Mouse (Mus musculus) MN1 (cell line): Measurements from ENCODE around the gene Dtx4.

ENCODE experiments used
- DNase-seq: peaks from one replicate; pipeline ENCODE4 v3.0.0-alpha.2; 2016; ENCODE audit warnings: low spot score

Gene Dtx4

GRCm38 (mm10) chr19:12466204-12466603 is 35.0 kb downstream of the Dtx4 start:
- DNase-seq: peak; percentile 68

DNA sequence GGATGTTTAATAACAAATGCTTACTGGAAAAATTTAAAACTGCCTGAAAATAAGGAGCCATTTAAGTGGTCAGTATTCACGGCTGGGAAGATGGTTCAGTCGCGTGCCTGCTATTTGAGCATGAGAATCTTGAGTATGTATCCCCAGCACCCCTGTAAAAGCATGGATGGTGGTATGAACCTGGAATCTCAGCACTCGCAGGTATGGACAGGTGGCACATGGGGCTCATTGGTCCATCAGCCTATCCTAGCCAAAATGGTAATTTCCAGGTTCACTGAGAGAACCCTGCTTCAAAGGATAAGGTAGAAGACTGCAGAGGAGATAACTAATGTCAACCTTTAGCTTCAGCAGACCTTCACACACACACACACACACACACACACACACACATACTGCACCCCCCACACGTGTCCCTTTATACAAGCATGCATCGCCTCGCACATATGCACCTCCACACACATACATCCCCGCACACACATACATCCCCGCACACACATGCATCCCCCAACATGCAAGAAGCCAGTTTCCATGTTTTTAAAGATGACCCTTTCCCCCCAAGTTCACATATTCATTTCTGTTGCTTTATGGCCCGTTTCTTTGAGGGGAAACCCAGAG is 35.6 kb downstream of the Dtx4 start:
- DNase-seq: no peak

DNA sequence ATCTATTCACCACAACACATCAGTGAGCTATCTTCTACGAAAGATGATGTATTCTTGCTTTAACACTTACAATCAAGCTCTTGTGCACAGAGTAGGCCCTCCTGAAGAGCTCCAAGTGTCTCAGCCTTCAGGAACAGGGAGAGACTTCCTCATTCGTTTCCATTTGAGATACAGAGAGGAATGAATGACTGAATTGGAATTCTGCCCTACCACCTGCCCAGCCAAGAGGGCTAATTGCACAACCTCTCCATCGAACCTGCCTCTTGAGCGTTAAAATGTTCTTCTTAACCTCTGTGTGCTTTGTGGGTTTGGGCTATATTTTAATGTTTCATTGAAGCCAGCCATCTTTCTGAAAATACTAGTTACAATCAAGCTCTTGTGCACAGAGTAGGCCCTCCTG is 36.6 kb downstream of the Dtx4 start:
- DNase-seq: no peak

- DNase-seq: no peak
Measured at GRCm38 (mm10) chr19:12464127-12464526, 37.1 kb downstream of the Dtx4 start.

DNA sequence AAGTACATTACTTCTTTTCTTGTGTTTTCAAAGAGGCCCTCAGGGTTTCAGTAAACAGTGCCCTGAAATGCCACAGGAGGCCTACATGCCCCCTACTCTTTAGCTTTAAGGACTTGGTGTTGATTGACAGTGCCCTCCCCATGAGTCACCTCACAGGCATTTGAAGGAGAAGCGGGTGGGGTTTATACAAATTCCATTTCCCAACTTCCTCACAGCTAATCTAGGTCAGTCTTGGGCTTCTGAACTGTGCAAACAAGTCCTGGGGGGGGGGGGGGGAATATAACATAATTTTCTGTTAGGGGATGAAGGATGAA is 37.6 kb downstream of the Dtx4 start:
- no peak for DNase-seq

GRCm38 (mm10) chr19:12462851-12463721 is 38.2 kb downstream of the Dtx4 start:
- DNase-seq: no peak

DNA sequence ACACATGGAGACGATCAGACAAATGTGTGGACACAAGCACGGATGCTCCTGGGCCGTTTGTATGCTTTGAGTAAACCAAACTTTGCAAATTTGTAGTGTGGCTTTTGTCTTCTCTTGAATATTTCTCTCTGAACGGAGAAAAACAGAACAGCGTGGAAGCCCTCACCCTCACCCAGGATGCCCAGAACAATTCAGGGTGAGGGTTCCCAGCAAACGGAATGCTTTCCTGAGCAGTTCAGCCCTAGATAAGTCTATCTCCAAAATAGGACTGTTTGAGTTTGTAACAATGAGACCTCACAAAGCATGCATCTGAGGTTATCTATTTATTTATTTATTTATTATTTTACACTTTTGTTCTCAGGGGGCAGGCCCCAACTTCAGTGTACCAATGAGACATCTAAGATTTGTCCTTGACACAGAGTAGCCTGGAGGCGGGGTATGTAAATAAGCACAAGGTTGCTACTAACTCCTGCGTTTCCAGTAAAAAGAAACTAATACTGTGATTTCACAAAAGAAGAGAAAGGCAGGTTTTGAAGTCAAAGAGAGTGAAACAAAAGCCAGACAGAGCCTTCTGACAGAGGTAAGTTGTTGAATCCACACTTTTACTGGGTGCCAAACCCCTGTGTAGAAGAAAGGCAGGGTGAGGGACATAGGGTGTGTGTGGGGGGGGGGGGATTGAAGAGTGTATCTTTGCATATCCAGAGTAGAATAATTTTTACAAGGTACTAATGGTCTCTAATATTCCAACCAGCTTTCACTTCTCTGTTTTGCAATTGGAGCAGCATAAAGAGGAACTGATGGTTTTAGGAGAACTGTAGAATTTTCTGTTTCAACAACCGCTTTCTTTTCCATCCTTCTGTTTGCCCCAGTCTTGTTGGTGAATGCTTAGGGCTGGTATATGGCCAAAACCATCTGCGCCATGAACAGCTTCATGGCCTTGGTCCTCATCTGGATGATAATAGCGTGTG is 40.7 kb downstream of the Dtx4 start, which contains the start of gene Mpeg1:
TSS of gene Mpeg1 (plus strand) at position 498 of the 968 bp plus-strand sequence.
- DNase-seq: no peak

- no peak for DNase-seq
Measured at GRCm38 (mm10) chr19:12459516-12459915, 41.7 kb downstream of the Dtx4 start.

GRCm38 (mm10) chr19:12457401-12458066 is 43.7 kb downstream of the Dtx4 start:
- no peak for DNase-seq

- no peak for DNase-seq
Measured at GRCm38 (mm10) chr19:12445014-12445413, 56.2 kb downstream of the Dtx4 start.

- no peak for DNase-seq
Measured at GRCm38 (mm10) chr19:12442560-12442959, 58.7 kb downstream of the Dtx4 start.

DNA sequence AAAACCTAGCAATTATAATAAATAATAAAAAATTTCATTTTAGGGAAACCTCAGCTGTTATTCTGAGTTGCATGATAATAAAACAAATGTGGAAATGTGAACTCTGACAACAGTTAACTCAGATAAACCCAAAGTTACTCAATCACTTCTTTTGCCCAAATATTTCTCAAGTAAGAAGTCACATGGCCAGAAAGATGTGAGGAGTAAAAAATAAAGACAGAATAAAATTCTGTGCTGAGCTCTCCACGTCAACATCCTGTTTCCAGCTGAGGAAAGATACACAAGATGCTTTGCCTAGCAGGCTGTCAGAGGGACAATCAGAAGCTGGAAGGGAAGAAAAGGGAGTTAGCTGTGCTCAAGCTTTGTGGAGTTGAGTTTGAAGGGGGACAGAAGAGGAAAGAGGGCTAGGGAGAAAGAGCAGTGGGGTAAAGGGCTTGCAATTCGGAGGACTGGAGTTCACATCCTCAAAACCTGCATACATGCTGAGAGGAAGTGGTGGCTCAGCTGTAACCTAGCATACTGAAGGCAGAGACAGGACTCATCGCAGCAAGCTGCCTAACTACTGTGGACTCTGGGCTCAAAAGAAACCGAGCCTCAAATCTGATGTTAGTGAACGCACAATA is 61.0 kb downstream of the Dtx4 start:
- DNase-seq: no peak

GRCm38 (mm10) chr19:12439581-12439980 is 61.7 kb downstream of the Dtx4 start:
- DNase-seq: no peak

- no peak for DNase-seq
Measured at GRCm38 (mm10) chr19:12435750-12436524, 65.3 kb downstream of the Dtx4 start.

GRCm38 (mm10) chr19:12435011-12435416 is 66.2 kb downstream of the Dtx4 start:
- no peak for DNase-seq

GRCm38 (mm10) chr19:12433033-12433432 is 68.2 kb downstream of the Dtx4 start:
- DNase-seq: peak; percentile 41

- DNase-seq: no peak
Measured at GRCm38 (mm10) chr19:12427605-12428004, 73.6 kb downstream of the Dtx4 start, which contains the start of gene Pfpl. Gene Pfpl, plus strand, starts transcription at chr19:12427905.

DNA sequence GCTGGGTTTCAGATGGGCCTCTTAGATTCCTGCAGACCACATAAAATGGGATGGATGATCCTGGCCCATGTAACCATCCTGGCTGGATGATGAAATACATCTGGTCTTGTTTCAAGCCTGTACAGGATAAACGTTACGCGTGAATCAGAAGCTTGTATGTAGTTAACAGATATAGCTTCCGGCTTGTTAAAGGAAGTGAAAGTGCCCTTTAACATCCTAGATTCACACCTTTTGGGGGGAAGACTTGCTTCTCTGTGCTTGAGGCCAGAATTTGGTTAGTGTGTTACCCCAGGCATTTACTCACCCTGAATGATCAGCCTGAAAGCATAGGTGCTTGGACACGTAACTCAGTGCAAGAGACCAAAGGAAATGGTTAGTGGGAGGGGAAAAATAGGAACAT is 74.2 kb downstream of the Dtx4 start:
- DNase-seq: no peak

- no peak for DNase-seq
Measured at GRCm38 (mm10) chr19:12421680-12422079, 79.6 kb downstream of the Dtx4 start.

DNA sequence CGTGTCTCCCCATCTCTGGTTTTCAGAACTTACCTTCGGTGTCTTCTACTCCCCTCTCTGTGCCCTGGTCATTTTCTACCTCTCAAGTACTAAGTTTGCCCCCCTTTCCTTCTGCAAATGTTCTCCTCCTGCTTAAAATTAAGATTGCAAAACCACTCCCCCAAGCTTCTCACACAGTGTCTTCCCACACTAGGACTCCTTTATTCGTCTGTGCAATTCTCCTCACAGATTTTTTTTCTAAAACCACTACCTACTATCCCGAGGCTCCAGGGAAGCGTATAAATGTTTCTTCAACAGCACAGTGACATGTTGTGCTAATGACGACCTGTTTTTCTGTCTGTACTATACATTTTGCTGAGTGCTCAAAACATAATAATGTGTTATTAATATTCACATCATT is 80.7 kb downstream of the Dtx4 start:
- no peak for DNase-seq

DNA sequence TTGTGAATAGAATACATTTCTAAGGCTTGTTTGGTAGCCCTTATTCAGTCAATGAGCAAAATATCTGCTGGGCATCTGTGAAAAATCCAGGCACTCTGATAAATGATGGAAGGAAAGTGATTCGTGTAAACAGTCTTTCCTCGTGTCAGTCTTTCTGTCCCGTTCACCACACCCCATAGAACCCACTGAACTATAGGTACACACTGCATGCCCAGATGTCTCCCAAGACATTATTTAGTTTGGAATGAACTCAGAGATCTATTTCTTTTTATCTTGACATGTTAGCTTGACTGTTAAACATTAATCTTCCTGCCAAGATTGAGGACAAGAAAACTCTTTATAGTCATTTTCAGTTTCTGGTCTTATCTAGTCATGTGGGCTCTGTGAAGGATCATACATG is 82.9 kb downstream of the Dtx4 start:
- no peak for DNase-seq
